Mouse (Mus musculus) gastrocnemius, postnatal 14 days (tissue): Measurements from ENCODE around the gene Zc3h12a. TPM values are rescaled to one million over a fixed set of nuclear protein-coding genes. Genes with fewer than 3 reads are reported as not detected.

Experiments used
- DNase-seq: peaks from one replicate; pipeline ENCODE4 v3.0.0; 2021; ENCODE audit warnings: mixed read lengths
- intact Hi-C: fragments of 180-260 bp; cut with DNase I; formaldehyde crosslinking; loops from one replicate; pipeline ENCODE4 v1.15.1; 2025; ENCODE audit warnings: low total_unique reads
- total RNA-seq, 2 experiments: library from RNA; stranded (reverse); gene quantifications; 2 replicates each; pipeline ENCODE4 v1.2.3; 2021

The Zc3h12a gene
- total RNA-seq, 2 experiments from 2014 or later = 1.5 to 2.5 TPM

DNA sequence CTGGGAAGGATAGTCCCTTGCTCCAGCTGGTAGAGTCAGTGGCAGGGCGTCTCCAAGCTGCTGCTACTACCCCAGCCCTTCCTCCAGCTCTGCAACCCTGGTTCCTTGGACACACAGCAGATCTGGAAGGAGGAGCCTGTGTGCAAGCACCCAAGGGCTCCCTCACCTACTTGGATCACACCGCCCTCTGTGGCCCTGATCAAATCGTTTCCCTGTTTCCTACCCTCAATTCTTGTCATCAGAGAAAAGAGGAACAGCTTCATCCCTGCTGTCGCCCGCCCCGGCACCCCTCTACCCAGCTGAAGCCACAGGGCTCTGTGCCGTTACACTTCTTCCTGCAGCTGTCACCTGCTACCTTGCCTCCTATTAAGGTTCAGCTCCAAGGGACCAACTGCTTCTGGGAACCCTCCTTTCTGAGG lies 9.7 kb downstream of the Zc3h12a start:
- intact Hi-C loops = no loop called here
- DNase-seq = no peak

GRCm38 (mm10) chr4:125116929-125117328 lies 10.7 kb downstream of the Zc3h12a start:
- DNase-seq = no peak
- intact Hi-C loops = no loop called here

- intact Hi-C loops = no loop called here
- peak; percentile 51 for DNase-seq
Measured at GRCm38 (mm10) chr4:125116090-125116861, 11.4 kb downstream of the Zc3h12a start.

DNA sequence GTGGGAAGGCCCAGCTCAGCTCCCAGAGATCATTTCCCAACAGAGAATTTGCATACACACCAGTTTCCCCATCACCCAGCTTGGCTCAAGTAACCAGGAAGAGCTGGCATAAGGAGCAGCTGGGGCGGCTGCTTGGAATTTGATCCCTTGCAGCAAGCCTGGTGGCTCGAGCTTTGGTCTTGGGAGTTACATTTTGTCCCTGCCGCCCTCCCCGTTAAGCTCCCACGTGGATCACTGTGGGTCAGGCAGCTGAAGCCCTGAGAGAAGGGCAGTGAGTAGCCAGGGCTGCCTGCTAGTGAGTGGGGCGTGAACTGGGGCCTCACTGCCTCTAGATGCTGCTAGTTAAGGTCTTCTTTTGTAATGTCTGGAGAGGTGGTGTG lies 11.9 kb downstream of the Zc3h12a start:
- DNase-seq = peak; percentile 51
- intact Hi-C loops = no loop called here

- DNase-seq = no peak
- intact Hi-C loops = no loop called here
Measured at GRCm38 (mm10) chr4:125115081-125115480, 12.6 kb downstream of the Zc3h12a start.

DNA sequence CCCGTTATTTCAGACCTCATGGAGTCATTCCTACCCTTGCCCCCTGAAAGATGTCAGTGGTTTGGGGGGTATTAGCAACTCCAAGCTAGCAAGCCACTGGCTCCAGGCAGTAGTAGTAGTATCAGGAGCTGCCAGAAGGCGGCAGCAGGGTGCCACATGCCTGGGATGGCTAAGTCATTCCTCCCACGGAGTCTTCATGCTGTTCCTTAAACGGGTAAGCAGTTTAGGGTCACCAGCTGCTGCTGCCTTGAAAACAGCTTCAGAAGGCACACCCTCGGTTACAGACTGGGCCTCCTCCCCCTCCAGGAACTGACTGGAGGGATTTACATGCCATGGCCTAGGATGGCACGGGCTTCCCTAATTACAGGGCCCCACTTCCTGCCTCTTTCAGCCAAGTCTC lies 13.0 kb downstream of the Zc3h12a start:
- intact Hi-C loops = no loop called here
- peak; percentile 83 for DNase-seq

DNA sequence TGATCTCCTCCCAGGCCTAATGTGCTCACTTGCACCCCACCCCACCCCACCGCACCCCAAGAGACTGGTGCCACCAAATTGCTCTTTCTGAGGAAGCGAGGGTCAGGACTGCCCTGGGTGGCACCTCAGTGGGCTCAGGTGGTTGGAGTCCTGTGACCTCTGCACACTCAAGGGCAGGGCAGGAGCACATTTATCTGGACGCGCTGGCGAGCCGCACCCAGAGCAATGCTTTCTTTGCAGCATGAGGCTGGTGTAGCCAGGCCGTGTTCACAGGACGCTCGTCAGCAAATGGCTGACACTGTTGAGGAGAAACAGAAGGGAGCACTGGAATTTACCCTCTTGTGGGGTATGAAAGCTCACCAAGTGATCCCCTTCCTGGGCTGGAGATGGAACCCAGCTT lies 22.3 kb downstream of the Zc3h12a start:
- intact Hi-C loops = no loop called here
- DNase-seq = no peak

- intact Hi-C loops = no loop called here
- DNase-seq = no peak
Measured at GRCm38 (mm10) chr4:125101334-125101733, 26.3 kb downstream of the Zc3h12a start.

DNA sequence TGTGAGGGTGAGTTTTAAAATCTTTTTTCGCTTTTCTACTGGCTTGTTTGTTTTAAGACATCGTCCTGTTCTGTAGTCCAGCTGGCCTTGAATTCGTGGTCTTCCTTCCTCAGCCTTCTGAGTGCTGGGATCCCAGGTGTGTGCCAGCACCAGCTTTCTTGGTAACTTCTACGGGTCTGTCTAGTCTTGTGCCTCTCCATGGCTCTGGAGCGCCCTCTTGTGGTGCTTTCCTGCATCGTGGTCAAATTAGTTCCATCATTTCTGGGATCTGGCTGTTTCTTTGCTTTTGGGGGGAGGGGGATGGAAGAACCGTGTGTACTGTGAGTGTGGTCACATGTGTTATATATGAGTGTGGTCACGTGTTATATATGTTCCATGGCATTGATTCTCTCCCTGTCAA lies 28.2 kb downstream of the Zc3h12a start:
- peak; percentile 71 for DNase-seq
- intact Hi-C loops = loop anchor here (5.0 kb wide), 1 partner anchor 152 kb away; no protein-coding TSS in a partner anchor

- no peak for DNase-seq
- intact Hi-C loops = loop anchor here (5.0 kb wide), 1 partner anchor 150 kb away; no protein-coding TSS in a partner anchor
Measured at GRCm38 (mm10) chr4:125097412-125097811, 30.2 kb downstream of the Zc3h12a start.

- DNase-seq = no peak
- intact Hi-C loops = loop anchor here (5.0 kb wide), 1 partner anchor 149 kb away; no protein-coding TSS in a partner anchor
Measured at GRCm38 (mm10) chr4:125096066-125096465, 31.6 kb downstream of the Zc3h12a start.

- intact Hi-C loops = no loop called here
- no peak for DNase-seq
Measured at GRCm38 (mm10) chr4:125093031-125093430, 34.6 kb downstream of the Zc3h12a start.

DNA sequence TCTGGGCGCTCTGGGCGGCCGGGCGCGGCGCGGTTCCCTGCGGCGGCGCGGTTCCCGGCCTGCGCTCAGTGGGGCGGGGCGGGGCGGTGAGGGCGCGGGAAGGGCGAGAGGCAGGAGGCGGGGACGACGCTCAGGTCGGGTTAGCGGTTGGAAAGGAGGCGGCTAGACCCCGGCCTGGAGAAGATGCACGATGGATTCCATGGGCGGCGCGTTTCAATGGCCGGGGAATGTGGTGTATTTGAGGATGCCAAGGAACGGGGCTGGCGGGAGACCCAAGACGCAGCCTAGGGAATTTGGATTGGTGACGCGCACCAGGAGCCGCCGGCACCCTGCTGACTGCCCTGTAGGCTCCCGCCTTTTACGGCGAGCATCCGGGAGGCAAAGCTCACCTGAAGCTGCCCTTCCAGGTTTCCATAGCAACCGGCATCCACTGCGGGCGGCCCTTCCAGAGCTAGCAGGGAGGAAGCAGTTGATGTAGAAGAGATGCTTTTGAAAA lies 42.2 kb downstream of the Zc3h12a start:
- intact Hi-C loops = no loop called here
- no peak for DNase-seq

DNA sequence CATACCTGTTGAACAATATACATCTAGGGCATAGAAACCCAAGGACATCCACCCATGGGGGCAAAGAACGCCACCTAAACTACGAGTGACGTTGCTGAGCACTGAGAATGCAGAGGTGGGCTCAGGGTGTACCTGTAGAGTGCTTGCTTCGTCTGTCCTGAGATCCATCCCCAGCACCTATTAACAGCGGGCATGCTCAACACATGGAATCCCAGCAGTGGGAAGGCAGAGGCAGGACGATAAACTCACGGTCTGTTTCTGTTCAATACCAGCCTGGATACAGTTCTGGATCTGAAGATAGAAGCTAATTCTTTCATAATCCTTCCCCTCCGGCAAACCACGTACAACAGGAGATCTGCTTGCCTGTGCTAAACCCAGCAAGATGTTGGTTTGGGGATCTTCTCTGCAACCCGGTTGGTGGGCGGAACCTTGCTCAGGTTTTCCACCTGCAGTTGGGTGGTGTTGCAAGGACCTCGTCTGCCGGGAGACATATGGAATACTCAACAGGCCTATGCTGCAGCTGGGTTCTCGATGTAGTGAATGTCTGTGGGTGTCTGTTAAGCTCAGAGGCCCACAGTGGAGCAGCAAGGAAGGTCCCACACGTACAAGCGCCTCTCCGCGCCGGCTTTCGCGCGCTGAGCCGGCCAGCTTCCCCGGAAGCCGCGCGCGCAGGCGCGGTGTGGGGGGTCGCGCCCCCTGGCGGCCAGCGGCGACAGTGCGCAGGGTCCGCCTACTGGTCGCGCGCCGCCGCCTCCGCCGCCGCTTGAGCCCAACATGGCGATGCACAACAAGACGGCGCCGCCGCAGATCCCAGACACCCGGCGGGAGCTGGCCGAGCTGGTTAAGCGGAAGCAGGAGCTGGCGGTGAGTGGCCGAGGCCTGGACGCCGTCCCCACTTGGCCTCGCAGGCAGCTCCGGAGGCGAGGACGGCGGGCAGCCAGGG lies 43.0 kb downstream of the Zc3h12a start, which contains the start of gene Meaf6:
Gene Meaf6, plus strand, starts transcription at position 732 of the 943 bp plus-strand sequence.
- DNase-seq = peak; percentile 90
- intact Hi-C loops = no loop called here

GRCm38 (mm10) chr4:125078698-125079097 lies 48.9 kb downstream of the Zc3h12a start:
- intact Hi-C loops = no loop called here
- no peak for DNase-seq

DNA sequence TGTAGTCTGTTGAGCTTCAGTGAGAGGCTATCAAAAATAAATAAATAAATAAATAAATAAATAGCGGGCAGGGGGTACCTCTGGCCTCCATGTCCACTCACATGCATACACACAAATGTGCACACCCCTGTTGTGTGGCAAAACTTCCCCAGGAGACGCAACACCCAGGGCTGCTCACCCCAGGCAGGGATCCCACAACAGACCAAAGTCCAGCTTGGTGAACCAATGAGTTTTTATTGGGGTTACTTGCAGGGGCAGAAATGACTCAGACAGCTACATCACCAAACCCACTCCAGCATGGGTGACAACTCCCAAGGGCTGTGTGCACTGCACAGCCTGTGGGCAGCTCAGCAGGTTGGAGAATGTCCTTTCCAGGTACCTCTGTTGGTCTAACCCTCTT lies 49.9 kb downstream of the Zc3h12a start:
- intact Hi-C loops = no loop called here
- DNase-seq = no peak
